Mouse (Mus musculus) erythroblast, embryonic 14.5 days (primary cell): Measurements from ENCODE around the gene Prph. TPM values are rescaled to one million over a fixed set of nuclear protein-coding genes. Genes with fewer than 3 reads are reported as not detected.

Source experiments
- H3K27me3 ChIP-seq: 2 replicates; pipeline ENCODE4 v1.6.1; 2012; ENCODE audit warnings: inconsistent platforms; ENCODE audit not compliant: control insufficient read depth
- H3K36me3 ChIP-seq: 2 replicates; pipeline ENCODE4 v1.6.1; 2012; ENCODE audit warnings: mild to moderate bottlenecking, inconsistent platforms; ENCODE audit not compliant: control insufficient read depth
- H3K4me1 ChIP-seq: 2 replicates; pipeline ENCODE4 v1.6.1; 2012; ENCODE audit warnings: inconsistent platforms; ENCODE audit not compliant: control insufficient read depth
- H3K4me3 ChIP-seq: replicated peaks from 2 replicates; pipeline ENCODE3; 2012; ENCODE audit warnings: moderate library complexity, mild to moderate bottlenecking, inconsistent platforms
- H3K9me3 ChIP-seq: 2 replicates; pipeline ENCODE4 v1.6.1; 2012; ENCODE audit warnings: low read length, inconsistent platforms, mixed read lengths; ENCODE audit not compliant: control insufficient read depth
- GATA1 ChIP-seq: IDR thresholded peaks from 2 replicates; pipeline ENCODE4 v1.6.1; 2012; ENCODE audit warnings: low read length, inconsistent platforms, mixed read lengths
- TAL1 ChIP-seq: IDR thresholded peaks from 3 replicates; pipeline ENCODE4 v1.6.1; 2012; ENCODE audit warnings: low read length, inconsistent platforms, mixed read lengths
- polyA plus RNA-seq: library from polyadenylated mRNA; stranded (reverse); fragments of >175 nt; gene quantifications from 2 replicates; pipeline ENCODE4 v1.2.3, GENCODE M21; 2012

Gene Prph
- polyA plus RNA-seq, 1 experiment = not detected

DNA sequence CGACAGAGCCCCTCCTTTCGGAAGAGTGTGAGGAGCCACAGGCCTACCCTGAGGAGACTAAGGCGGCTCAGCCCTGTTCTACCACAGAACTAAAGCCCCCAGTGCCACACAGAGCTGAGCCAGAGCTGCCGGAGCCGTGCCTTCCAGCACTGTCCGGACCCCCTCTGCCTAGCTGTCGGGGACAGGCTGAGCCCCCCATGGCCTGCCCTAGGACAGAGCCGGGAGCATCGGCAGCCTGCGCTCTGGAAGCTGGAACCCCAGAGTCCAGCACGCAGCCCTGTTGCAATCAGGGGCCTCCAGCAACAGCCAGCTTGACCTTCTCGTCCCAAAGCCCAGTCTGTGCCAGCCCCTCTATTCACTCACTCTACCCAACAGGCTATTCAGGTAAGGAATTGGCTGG, 27.3 kb downstream of the Prph start:
- TF ChIP-seq TAL1 (no peak), GATA1 (no peak)
- peaks cover 65% of the 10 kb centered on the region for H3K36me3 ChIP-seq

GRCm38 (mm10) chr15:99082840-99083239, 27.9 kb downstream of the Prph start:
- no peak for TF ChIP-seq TAL1
- TF ChIP-seq GATA1 = no peak
- H3K4me3 ChIP-seq = no peak overlapping the region
- peaks cover 6% of the 10 kb centered on the region; the same call in 1 of the 2 replicates for H3K9me3 ChIP-seq
- peaks cover 60% of the 10 kb centered on the region for H3K36me3 ChIP-seq
- H3K4me1 ChIP-seq = peaks cover 26% of the 10 kb centered on the region
- peaks cover 45% of the 10 kb centered on the region for H3K27me3 ChIP-seq

More for the DNA sequence above, 27.3 kb downstream of the Prph start:
- peaks cover 25% of the 10 kb centered on the region for H3K4me1 ChIP-seq
- peaks cover 3% of the 10 kb centered on the region; the same call in 1 of the 2 replicates for H3K9me3 ChIP-seq
- H3K4me3 ChIP-seq = no peak overlapping the region
- peaks cover 40% of the 10 kb centered on the region for H3K27me3 ChIP-seq

DNA sequence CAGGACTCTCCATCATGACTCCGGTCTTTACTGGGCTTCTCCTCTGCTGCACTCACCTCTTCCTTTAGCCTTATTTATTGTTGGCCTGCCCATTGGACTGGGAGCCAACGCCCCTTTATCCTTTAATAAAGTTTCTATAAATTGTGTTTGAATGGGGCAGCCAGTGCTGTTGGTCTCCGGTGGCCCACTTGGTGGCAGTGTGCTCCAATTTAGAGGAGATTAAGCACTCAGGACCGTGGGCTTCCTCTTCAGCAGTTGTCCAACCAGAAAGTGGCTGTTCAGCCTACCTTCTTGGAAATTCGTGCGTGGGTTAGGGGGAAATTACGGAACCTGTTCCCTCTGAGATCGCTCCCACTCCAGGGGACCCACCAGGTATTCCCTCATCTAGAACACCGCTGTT, 28.3 kb downstream of the Prph start:
- Histone ChIP-seq H3K4me1 (peaks cover 26% of the 10 kb centered on the region), H3K9me3 (peaks cover 6% of the 10 kb centered on the region; the same call in 1 of the 2 replicates), H3K27me3 (peaks cover 50% of the 10 kb centered on the region), H3K4me3 (no peak overlapping the region), H3K36me3 (peaks cover 56% of the 10 kb centered on the region)
- TF ChIP-seq GATA1 = no peak
- no peak for TF ChIP-seq TAL1

DNA sequence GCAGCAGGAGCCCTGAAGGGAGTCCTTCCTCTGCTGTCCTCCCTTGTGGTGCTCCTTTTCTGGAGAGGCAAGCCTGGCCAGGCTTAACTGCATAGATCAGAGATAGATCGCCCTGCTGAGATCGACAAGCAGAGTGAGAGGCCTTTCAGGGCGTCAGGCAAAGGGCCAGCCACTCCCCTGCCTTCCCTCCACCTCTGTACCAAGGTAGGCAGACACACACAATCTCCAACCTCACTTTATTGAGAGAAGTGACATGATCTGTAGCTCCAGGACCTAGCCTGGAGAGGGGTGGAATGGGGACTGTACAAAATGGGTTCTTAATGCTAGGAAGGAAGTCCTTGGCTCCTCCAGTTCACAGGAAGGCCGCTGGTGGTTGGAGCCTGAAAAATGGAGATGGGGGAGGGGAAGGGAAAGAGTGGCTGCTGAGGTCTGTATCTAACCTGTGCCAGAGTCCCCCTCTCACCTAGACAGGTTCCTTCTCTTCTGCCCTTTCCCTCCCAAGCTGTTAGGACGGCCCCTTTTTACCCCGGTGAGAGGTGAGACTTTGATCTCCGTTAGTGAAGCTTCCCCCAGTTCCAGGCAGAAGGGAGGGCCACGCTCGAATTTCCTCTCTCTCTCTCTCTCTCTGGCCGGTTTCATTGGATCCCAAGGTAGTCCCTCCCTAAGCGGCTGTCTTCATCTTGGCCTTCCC, 29.0 kb downstream of the Prph start:
- Histone ChIP-seq H3K4me1 (peaks cover 22% of the 10 kb centered on the region), H3K36me3 (peaks cover 48% of the 10 kb centered on the region), H3K4me3 (no peak overlapping the region), H3K27me3 (peaks cover 57% of the 10 kb centered on the region), H3K9me3 (peaks cover 6% of the 10 kb centered on the region; the same call in 1 of the 2 replicates)
- no peak for TF ChIP-seq TAL1
- TF ChIP-seq GATA1 = no peak

DNA sequence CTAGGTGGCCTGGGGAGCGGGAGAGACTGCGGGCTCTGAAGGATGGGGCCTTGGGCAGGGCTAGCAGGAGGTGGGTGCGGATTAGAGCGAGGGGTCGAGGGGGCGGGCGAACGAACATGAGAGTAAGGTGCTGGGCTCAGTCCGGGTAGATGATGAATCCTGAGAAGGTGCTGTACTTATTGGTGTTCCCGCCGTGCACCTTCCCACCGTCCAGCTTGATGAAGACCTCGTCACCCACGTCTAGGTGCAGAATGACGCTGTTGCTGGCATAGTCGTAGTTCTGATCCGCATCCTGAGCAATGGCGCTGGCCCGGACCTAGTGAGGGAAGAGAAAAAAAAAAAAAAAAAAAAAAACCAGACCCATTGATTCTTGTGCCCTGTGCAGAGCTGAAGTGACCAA, 29.6 kb downstream of the Prph start:
- Histone ChIP-seq H3K4me3 (no peak overlapping the region), H3K27me3 (peaks cover 63% of the 10 kb centered on the region), H3K36me3 (peaks cover 44% of the 10 kb centered on the region), H3K4me1 (peaks cover 22% of the 10 kb centered on the region), H3K9me3 (peaks cover 6% of the 10 kb centered on the region; the same call in 1 of the 2 replicates)
- TF ChIP-seq TAL1 (no peak), GATA1 (no peak)

DNA sequence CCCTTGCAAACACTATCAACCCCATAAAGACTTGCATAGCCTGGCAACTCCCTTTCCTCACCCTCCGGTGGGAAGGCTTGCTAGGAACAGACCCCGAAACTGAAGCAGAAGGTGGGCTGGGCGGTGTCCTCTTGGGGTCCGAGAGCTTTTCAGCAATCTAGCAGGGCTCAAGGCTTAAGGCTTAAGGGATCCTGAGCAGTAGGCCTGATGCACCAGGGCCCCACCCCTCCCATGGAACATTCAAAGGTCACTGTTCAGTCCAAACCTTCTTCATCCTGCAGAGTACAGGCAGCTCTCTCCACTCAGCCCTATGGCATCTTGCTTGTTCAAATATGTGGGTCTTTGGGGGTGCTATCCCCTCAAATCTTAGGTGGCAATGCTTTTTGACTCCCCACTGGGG, 31.0 kb downstream of the Prph start:
- Histone ChIP-seq H3K4me3 (no peak overlapping the region), H3K9me3 (peaks cover 6% of the 10 kb centered on the region; the same call in 1 of the 2 replicates), H3K36me3 (peaks cover 30% of the 10 kb centered on the region), H3K27me3 (peaks cover 77% of the 10 kb centered on the region), H3K4me1 (peaks cover 22% of the 10 kb centered on the region)
- TF ChIP-seq GATA1 (no peak), TAL1 (no peak)

- H3K9me3 ChIP-seq = peaks cover 6% of the 10 kb centered on the region; the same call in 1 of the 2 replicates
- peaks cover 22% of the 10 kb centered on the region for H3K4me1 ChIP-seq
- peaks cover 16% of the 10 kb centered on the region for H3K36me3 ChIP-seq
- TF ChIP-seq GATA1 (no peak), TAL1 (no peak)
- peaks cover 92% of the 10 kb centered on the region for H3K27me3 ChIP-seq
- no peak within 1 kb of the TSS for H3K4me3 ChIP-seq
Measured at GRCm38 (mm10) chr15:99087253-99088075, 32.5 kb downstream of the Prph start, which contains the start of gene C1ql4. Gene C1ql4 (minus strand): TSS chr15:99087817.

- TF ChIP-seq GATA1 (no peak), TAL1 (no peak)
- Histone ChIP-seq H3K27me3 (peaks cover 100% of the 10 kb centered on the region), H3K4me3 (no peak overlapping the region), H3K36me3 (peaks cover 7% of the 10 kb centered on the region), H3K9me3 (peaks cover 9% of the 10 kb centered on the region; the same call in 1 of the 2 replicates), H3K4me1 (peaks cover 19% of the 10 kb centered on the region)
Measured at GRCm38 (mm10) chr15:99088292-99088691, 33.3 kb downstream of the Prph start.

DNA sequence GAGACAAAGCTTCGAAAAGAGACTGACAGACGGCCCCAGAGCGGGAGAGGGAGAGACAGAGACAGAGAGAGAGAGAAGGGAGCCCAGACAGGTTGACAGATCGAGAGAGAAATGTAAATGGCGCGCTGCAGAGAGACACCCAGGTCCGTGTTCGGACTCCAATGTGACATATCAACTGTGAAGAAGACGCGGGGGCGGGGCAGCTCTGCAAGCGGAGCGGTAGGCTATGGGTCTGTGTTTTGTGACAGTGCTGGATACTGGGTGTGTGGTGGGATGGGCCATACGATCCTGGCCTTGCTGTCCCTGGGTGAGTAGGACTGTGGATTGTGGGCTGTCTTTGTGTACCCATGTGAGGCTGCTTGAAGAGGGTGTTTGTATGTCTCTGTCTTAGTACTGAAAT, 34.1 kb downstream of the Prph start:
- peaks cover 100% of the 10 kb centered on the region for H3K27me3 ChIP-seq
- TF ChIP-seq TAL1 (no peak), GATA1 (no peak)
- H3K4me1 ChIP-seq = peaks cover 18% of the 10 kb centered on the region
- H3K9me3 ChIP-seq = peaks cover 13% of the 10 kb centered on the region; the same call in 1 of the 2 replicates
- no peak overlapping the region for H3K4me3 ChIP-seq
- H3K36me3 ChIP-seq = no peaks in the 10 kb centered on the region
